Mouse (Mus musculus): Measurements from ENCODE around the gene Olfr1018.

GRCm38 (mm10) chr2:85846730-85847129, 28.5 kb downstream of the Olfr1018 start, which contains the start of gene Olfr1020:
- TF ChIP-seq ZC3H11A (IDR thresholded peaks at IDR 0.05; ENCODE audit: borderline replicate concordance, low read depth, low read length) (no peak), CHD2 (IDR thresholded peaks at IDR 0.05; ENCODE audit: low read depth, low read length) (no peak)
